Comparison of ENCODE assay signal across 10 mouse cellular contexts in genomic region chr5:121811485-121811931, GRCm38 (mm10). TPM values are rescaled to one million over a fixed set of nuclear protein-coding genes. Genes with fewer than 3 reads are reported as not detected.
DNase-seq lines count a peak whose midpoint lies in the region; ATAC-seq and TF ChIP-seq lines count a peak whose summit lies in the region.
"Had no signal": no experiment of that assay in that cellular context is flagged by ENCODE, and none has a peak within 500 bp of the region (broad histone marks: within the 10 kb centered on the region; RNA-seq: fewer than 3 reads in every experiment).

No protein-coding gene starts in this region.

- intact Hi-C loops in heart, postnatal 25 days (cut with DNase I) = no loop called here

- H3K79me2 ChIP-seq in myocyte (ENCODE audit: control insufficient read depth, insufficient read depth) = peaks cover 17% of the 10 kb centered on the region

- H3K4me2 ChIP-seq in heart, embryonic 12.5 days = no peak overlapping the region
- H3K4me2 ChIP-seq in lung, embryonic 15.5 days = no peak overlapping the region
- H3K4me2 ChIP-seq in myocyte (ENCODE audit: low read depth) = no peak overlapping the region

- no peak for DNase-seq in heart, postnatal 25 days (ENCODE audit: low spot score)
- DNase-seq in lung, postnatal 25 days (ENCODE audit: low spot score) = no peak
- DNase-seq in cerebellum, postnatal 36 days = peak; percentile 43 to 44
- no peak for DNase-seq in frontal cortex, postnatal 10 days (ENCODE audit: low spot score in 2 of 2)
- DNase-seq: kidney, postnatal 10 days had no signal

- no peak for TF ChIP-seq POLR2A in myocyte (IDR thresholded peaks at IDR 0.05; ENCODE audit: insufficient read length, low read depth)

- no peak overlapping the region for H3K9ac ChIP-seq in heart, embryonic 12.5 days
- no peak overlapping the region for H3K9ac ChIP-seq in lung, embryonic 15.5 days

- no peak overlapping the region for H3K4me3 ChIP-seq in heart, embryonic 12.5 days
- H3K4me3 ChIP-seq in lung, embryonic 15.5 days = no peak overlapping the region
- H3K4me3 ChIP-seq in myocyte = no peak overlapping the region

- H3K4me1 ChIP-seq in heart, embryonic 12.5 days (replicated peaks) = peaks cover 43% of the 10 kb centered on the region
- H3K4me1 ChIP-seq in lung, embryonic 15.5 days = peaks cover 7% of the 10 kb centered on the region; the same call in 1 of the 2 replicates

- no peaks in the 10 kb centered on the region for H3K27me3 ChIP-seq in heart, embryonic 12.5 days (replicated peaks)
- H3K27me3 ChIP-seq in lung, embryonic 15.5 days = no peaks in the 10 kb centered on the region
- no peaks in the 10 kb centered on the region for H3K27me3 ChIP-seq in myocyte (ENCODE audit: control insufficient read depth, insufficient read depth, insufficient read length)

- no peaks in the 10 kb centered on the region for H3K9me3 ChIP-seq in heart, embryonic 12.5 days (replicated peaks)
- H3K9me3 ChIP-seq in lung, embryonic 15.5 days = no peaks in the 10 kb centered on the region

- H3K27ac ChIP-seq in heart, embryonic 12.5 days (ENCODE audit: poor library complexity, severe bottlenecking) = peak overlapping the region; percentile 56; the same call in 1 of the 2 replicates
- peak overlapping the region; percentile 9; the same call in 1 of the 2 replicates for H3K27ac ChIP-seq in lung, embryonic 15.5 days

- no peak overlapping the region for H3ac ChIP-seq in myocyte (ENCODE audit: control insufficient read depth, insufficient read length)

- 76% methylated on average over 5 of the region's 5 CpGs for WGBS in heart, embryonic 12.5 days
- 81% methylated on average over 5 of the region's 5 CpGs for WGBS in lung, embryonic 15.5 days

- peaks cover 62% of the 10 kb centered on the region for H3K36me3 ChIP-seq in heart, embryonic 12.5 days
- peaks cover 59% of the 10 kb centered on the region for H3K36me3 ChIP-seq in lung, embryonic 15.5 days
- peaks cover 39% of the 10 kb centered on the region for H3K36me3 ChIP-seq in myocyte (ENCODE audit: control insufficient read depth, insufficient read depth)

- no peak for ATAC-seq in heart, embryonic 12.5 days (ENCODE audit: insufficient number of reproducible peaks, low FRiP score)
- no peak for ATAC-seq in lung, embryonic 15.5 days (ENCODE audit: borderline replicate concordance, extremely low read depth, low FRiP score, low TSS enrichment)
- no peak for ATAC-seq in erythroblast, adult 5-6 weeks (replicated peaks; ENCODE audit: low FRiP score, poor library complexity, severe bottlenecking)
- ATAC-seq: forebrain, embryonic 16.5 days had no signal

TF ChIP-seq in myocyte, 11 proteins besides CTCF, POLR2A, EP300 and RAD21:
- TF ChIP-seq MYOD1 (IDR thresholded peaks at IDR 0.05; ENCODE audit: control insufficient read depth in 1 of 3, insufficient read length in 2 of 3, low read depth in 2 of 3) = no peak
- TF ChIP-seq POLR2AphosphoS2 (IDR thresholded peaks at IDR 0.05; ENCODE audit: insufficient read length, low read depth) = peak; percentile 50
- no peak for TF ChIP-seq SRF (IDR thresholded peaks at IDR 0.05; ENCODE audit: control insufficient read depth, insufficient read length, low read depth)
- TF ChIP-seq MYOG (IDR thresholded peaks at IDR 0.05; ENCODE audit: control insufficient read depth in 1 of 3, insufficient read depth in 1 of 3, insufficient read length in 2 of 3, low read depth in 2 of 3) = peak in 1 of 3 experiments; percentile 61

RNA-seq across cellular contexts. Expression of gene Sh2b3, which starts 25.9 kb away (rescaled TPM):
- polyA plus RNA-seq in heart, embryonic 12.5 days (2016; fragmentation: Nextera tagmentation; extraction: Ambion mirVana) = 22.6 and 24.9 TPM in 2 replicates
- total RNA-seq in heart, postnatal 25 days (2021) = 10 to 100 TPM; 20.3 to 27.3 TPM
- 20.5 and 21.2 TPM in 2 replicates for polyA plus RNA-seq in lung, embryonic 15.5 days (2015; fragmentation: Nextera tagmentation; extraction: Ambion mirVana)
- 37.4 TPM for polyA plus RNA-seq in myocyte (2012; fragmentation: generic; extraction: Trizol)
- total RNA-seq in erythroblast, adult 5-6 weeks (2015; ENCODE audit: low replicate concordance) = 9.0 and 18.1 TPM in 2 replicates
- 5.5 and 6.0 TPM in 2 replicates for total RNA-seq in erythroblast, adult 5-6 weeks (2017; ENCODE audit: low replicate concordance)

RNA-seq across cellular contexts. Expression of gene Pheta1, which starts 37.3 kb away (rescaled TPM):
- polyA plus RNA-seq in heart, embryonic 12.5 days (2016; fragmentation: Nextera tagmentation; extraction: Ambion mirVana) = 17.1 and 17.8 TPM in 2 replicates
- total RNA-seq in heart, postnatal 25 days (2021) = 10 to 100 TPM; 12.2 to 13.2 TPM
- 27.2 and 27.5 TPM in 2 replicates for polyA plus RNA-seq in lung, embryonic 15.5 days (2015; fragmentation: Nextera tagmentation; extraction: Ambion mirVana)
- 9.8 TPM for polyA plus RNA-seq in myocyte (2012; fragmentation: generic; extraction: Trizol)
- total RNA-seq in erythroblast, adult 5-6 weeks (2015; ENCODE audit: low replicate concordance) = 0.19 and 0.84 TPM in 2 replicates
- 0.70 TPM in 1 of 2 replicates, not detected in the other for total RNA-seq in erythroblast, adult 5-6 weeks (2017; ENCODE audit: low replicate concordance)

Comparison
In these comparisons a context has a peak if more than half of its experiments do, and no peak if none do; other contexts are left out.
1. DNase-seq: peak in cerebellum, postnatal 36 days (2 of 2); none in heart, postnatal 25 days (single experiment), lung, postnatal 25 days (single experiment) and frontal cortex, postnatal 10 days (0 of 2).